Mouse (Mus musculus) heart, embryonic 11.5 days (tissue): ENCODE data around the gene Btbd9. TPM values are rescaled to one million over a fixed set of nuclear protein-coding genes. Genes with fewer than 3 reads are reported as not detected.

Experiments used
- ATAC-seq: fragments of 200-750 bp; cut with Nextera tagmentation; replicated peaks from 2 replicates; pipeline ENCODE4 v1.8.0; 2017; ENCODE audit warnings: moderate library complexity; ENCODE audit not compliant: insufficient number of reproducible peaks, low FRiP score, low TSS enrichment
- H3K27ac ChIP-seq: fragments of 300-500 bp; sonication (generic); 2 replicates; pipeline ENCODE4 v1.5.1; 2014; ENCODE audit warnings: mild to moderate bottlenecking, low read depth, low read length
- H3K27me3 ChIP-seq: fragments of 300-500 bp; sonication (generic); 2 replicates; pipeline ENCODE4 v1.6.1; 2014; ENCODE audit warnings: mild to moderate bottlenecking, low read length, mixed read lengths; ENCODE audit not compliant: control insufficient read depth, insufficient read depth
- H3K36me3 ChIP-seq: fragments of 300-500 bp; sonication (generic); 2 replicates; pipeline ENCODE4 v1.6.1; 2014; ENCODE audit warnings: mild to moderate bottlenecking, low read length, moderate library complexity, mixed read lengths; ENCODE audit not compliant: control insufficient read depth, insufficient read depth
- H3K4me1 ChIP-seq: fragments of 300-500 bp; sonication (generic); 2 replicates; pipeline ENCODE4 v1.6.1; 2014; ENCODE audit warnings: low read length; ENCODE audit not compliant: control insufficient read depth, insufficient read depth
- H3K4me2 ChIP-seq: fragments of 300-500 bp; sonication (generic); 2 replicates; pipeline ENCODE4 v1.6.1; 2014; ENCODE audit warnings: mild to moderate bottlenecking, moderate library complexity
- H3K4me3 ChIP-seq: fragments of 300-500 bp; sonication (generic); 2 replicates; pipeline ENCODE4 v1.5.1; 2014; ENCODE audit warnings: low read depth, low read length
- H3K9ac ChIP-seq: fragments of 300-500 bp; sonication (generic); 2 replicates; pipeline ENCODE4 v1.6.1; 2014; ENCODE audit warnings: mild to moderate bottlenecking, low read depth, low read length, moderate library complexity
- H3K9me3 ChIP-seq: fragments of 300-500 bp; sonication (generic); replicated peaks from 2 replicates; pipeline ENCODE4 v1.6.1; 2016; ENCODE audit warnings: low read length; ENCODE audit not compliant: control insufficient read depth
- WGBS: fragments of 180-500 bp; shearing (Covaris S2); extraction: QIAGEN DNeasy Blood & Tissue Kit; methylation state at CpG from one replicate; pipeline ENCODE4 v1.1.7; 2014; ENCODE audit not compliant: insufficient replicate concordance; 5-methylcytosine and 5-hydroxymethylcytosine counted together
- polyA plus RNA-seq: library from polyadenylated mRNA; unstranded; fragments of >200 nt; fragmentation: Nextera tagmentation; extraction: Ambion mirVana; gene quantifications from 2 replicates; pipeline ENCODE4 v1.2.1, GENCODE M21; 2014

Btbd9 gene
- polyA plus RNA-seq, 1 experiment from 2014 or later, result 41.9 TPM

DNA sequence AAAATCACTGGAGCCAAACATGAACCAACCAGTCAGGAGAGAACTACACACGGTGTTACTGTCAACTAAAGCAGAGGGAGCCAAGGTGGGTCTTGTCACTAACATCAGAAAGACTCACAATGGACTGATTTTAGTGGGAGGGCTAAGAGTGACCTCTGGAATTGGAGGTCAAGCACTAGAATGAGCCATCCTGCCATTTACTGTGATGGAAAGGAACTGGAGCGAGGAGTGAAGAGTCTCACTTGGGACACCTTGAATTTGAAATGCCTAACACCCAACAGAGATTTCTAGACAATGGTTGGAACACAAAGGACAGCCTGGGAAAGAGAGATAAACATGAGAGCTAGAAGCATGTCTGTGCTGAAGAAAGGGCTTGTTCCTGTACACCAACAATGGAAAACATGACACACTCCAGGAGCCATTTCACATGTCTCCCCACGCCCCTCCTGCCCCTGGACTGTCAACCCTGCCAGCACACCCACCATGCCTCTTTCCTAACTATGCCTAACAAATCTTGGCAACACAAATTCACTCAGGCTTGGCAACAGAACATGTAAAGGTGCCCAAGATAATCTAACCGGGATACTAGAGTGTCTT, 152.9 kb downstream of the Btbd9 start:
- no peak overlapping the region for H3K4me2 ChIP-seq
- no peak overlapping the region for H3K4me3 ChIP-seq
- H3K27me3 ChIP-seq, result no peaks in the 10 kb centered on the region
- no peaks in the 10 kb centered on the region for H3K9me3 ChIP-seq
- WGBS, result 51% methylated on average over 4 of the region's 4 CpGs
- no peaks in the 10 kb centered on the region for H3K36me3 ChIP-seq
- H3K27ac ChIP-seq, result peak overlapping the region; percentile 62
- H3K9ac ChIP-seq, result no peak overlapping the region
- peaks cover 16% of the 10 kb centered on the region for H3K4me1 ChIP-seq
- no peak for ATAC-seq

DNA sequence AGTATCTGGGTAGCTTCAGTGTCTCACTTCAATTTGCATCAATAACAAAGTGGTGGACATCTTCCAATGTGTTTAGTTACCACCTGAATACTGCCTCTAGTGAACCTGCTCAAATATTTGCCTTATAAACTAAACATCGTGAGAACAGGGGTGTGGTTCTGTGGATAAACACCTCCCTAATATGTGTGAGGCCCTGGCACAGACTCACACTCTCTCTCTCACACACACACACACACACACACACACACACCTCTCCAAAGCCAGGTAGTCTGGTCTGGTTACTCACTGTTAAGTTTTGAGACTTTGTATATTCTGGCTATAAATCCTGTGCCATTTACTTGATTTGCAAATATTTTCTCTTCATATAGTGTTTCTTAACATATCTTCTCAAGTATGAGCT, 154.0 kb downstream of the Btbd9 start:
- Histone ChIP-seq H3K9me3 (no peaks in the 10 kb centered on the region), H3K36me3 (no peaks in the 10 kb centered on the region), H3K27ac (no peak overlapping the region), H3K4me2 (no peak overlapping the region), H3K27me3 (no peaks in the 10 kb centered on the region), H3K4me1 (peaks cover 16% of the 10 kb centered on the region), H3K9ac (no peak overlapping the region), H3K4me3 (no peak overlapping the region)
- 94% methylated on average over 1 of the region's 1 CpGs for WGBS
- ATAC-seq, result no peak

DNA sequence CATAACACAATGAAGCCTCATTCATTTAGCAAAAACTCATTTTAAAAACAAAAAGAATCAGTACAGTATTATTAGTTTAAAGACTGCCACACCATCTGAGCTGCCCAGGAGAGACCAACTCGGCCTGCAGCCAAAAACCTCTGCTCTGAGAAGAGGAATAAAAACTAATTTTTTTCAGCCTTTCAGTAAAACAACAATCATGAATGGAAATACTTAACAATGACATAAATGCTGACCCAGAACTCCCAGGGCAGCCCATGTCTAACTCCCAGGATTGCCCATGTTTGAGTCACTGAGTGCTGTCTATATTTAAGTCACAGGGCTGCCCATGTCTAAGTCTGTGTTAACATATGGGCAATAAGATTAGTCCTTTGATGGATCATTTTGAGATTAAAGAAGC, 155.0 kb downstream of the Btbd9 start:
- no peak overlapping the region for H3K9ac ChIP-seq
- peaks cover 16% of the 10 kb centered on the region for H3K4me1 ChIP-seq
- ATAC-seq, result no peak
- no peak overlapping the region for H3K4me2 ChIP-seq
- H3K9me3 ChIP-seq, result no peaks in the 10 kb centered on the region
- WGBS, result 80% methylated on average over 1 of the region's 1 CpGs
- H3K27ac ChIP-seq, result no peak overlapping the region
- H3K36me3 ChIP-seq, result no peaks in the 10 kb centered on the region
- no peaks in the 10 kb centered on the region for H3K27me3 ChIP-seq
- no peak overlapping the region for H3K4me3 ChIP-seq

DNA sequence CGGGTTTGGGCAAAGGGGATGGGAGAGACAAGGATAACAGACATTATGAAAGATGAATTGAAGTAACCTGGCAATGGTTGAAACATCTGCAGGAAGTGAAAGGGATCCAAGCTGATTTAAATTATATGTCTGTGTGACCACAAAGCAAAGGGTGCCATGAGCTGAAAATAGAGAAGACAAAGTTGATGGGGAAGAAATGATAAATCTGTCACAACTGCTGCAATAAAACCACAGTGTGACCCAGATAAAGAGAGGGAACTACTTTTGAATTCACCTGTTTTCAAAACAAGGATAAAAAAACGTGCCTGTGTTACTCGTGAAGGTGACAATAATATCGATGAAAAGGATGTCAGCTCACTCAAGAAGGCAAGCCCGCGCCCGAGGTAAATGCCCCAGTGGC, 156.8 kb downstream of the Btbd9 start:
- Histone ChIP-seq H3K9me3 (no peaks in the 10 kb centered on the region), H3K4me1 (peaks cover 19% of the 10 kb centered on the region), H3K27me3 (no peaks in the 10 kb centered on the region), H3K4me2 (no peak overlapping the region), H3K9ac (no peak overlapping the region), H3K4me3 (no peak overlapping the region), H3K27ac (no peak overlapping the region), H3K36me3 (no peaks in the 10 kb centered on the region)
- 73% methylated on average over 7 of the region's 7 CpGs for WGBS
- no peak for ATAC-seq

DNA sequence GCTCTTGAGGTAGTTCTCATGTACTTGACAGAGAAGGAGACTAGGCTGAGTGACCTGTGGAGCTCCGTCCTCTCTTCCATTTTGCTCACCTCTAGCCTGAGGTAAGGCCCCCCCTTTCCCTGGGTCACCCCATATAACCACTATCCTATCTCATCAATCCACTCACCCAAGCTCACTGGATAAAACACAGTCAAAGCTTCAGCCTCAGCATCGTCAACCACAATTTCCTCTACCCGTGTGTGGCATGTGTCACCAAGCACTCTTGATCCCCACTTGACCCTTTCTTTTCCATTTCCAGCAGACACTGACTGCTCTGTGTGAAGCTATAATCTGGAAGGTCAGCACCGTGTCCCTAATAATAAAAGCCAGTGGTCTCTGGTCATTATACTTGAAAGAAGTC, 157.8 kb downstream of the Btbd9 start:
- Histone ChIP-seq H3K4me3 (no peak overlapping the region), H3K4me2 (no peak overlapping the region), H3K27ac (no peak overlapping the region), H3K9ac (no peak overlapping the region), H3K9me3 (no peaks in the 10 kb centered on the region), H3K4me1 (peaks cover 17% of the 10 kb centered on the region), H3K27me3 (no peaks in the 10 kb centered on the region), H3K36me3 (no peaks in the 10 kb centered on the region)
- WGBS, result 44% methylated on average over 4 of the region's 4 CpGs
- no peak for ATAC-seq

DNA sequence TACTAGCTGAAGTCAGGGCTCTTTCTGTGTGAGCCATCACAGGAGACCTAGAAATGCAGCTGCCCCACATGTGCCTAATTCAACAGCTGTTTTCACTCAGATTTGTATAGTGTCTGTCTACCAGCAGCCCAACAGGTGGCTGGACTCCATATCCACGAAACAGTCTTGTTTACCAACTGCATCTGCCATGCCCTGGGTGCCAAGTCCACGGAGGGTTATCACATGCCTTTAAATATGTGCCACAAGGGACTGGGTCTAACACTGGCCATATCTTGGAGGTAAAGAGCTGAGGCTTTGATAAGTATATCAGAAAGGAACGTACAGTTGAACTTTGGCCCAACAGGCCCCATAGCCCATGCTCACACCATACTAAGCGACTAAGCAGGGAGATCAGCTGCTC, 159.2 kb downstream of the Btbd9 start:
- Histone ChIP-seq H3K36me3 (no peaks in the 10 kb centered on the region), H3K9me3 (no peaks in the 10 kb centered on the region), H3K27ac (no peak overlapping the region), H3K9ac (no peak overlapping the region), H3K4me3 (no peak overlapping the region), H3K27me3 (no peaks in the 10 kb centered on the region), H3K4me2 (no peak overlapping the region), H3K4me1 (peaks cover 10% of the 10 kb centered on the region; the same call in 1 of the 2 replicates)
- WGBS, result 57% methylated on average over 4 of the region's 4 CpGs
- no peak for ATAC-seq

DNA sequence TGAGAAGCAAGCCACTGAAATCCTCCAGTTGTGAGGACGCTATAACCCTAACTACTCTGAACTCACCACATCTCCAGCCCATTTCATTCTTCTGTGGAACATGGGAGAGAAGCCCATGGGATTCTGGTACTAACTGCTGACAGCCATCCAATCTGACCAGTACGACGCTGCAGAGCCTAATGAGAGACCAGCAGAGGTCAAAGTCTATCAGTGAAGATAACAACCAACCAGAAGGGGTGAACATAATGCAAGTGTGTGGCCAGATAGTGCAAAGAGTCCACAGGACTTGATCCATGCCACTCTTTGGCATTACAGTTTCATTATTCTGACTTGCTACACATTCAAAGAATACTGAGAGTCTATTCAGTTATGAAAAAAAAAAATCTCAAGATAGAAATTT, 160.6 kb downstream of the Btbd9 start:
- no peak for ATAC-seq
- 40% methylated on average over 3 of the region's 3 CpGs for WGBS
- peaks cover 10% of the 10 kb centered on the region; the same call in 1 of the 2 replicates for H3K4me1 ChIP-seq

DNA sequence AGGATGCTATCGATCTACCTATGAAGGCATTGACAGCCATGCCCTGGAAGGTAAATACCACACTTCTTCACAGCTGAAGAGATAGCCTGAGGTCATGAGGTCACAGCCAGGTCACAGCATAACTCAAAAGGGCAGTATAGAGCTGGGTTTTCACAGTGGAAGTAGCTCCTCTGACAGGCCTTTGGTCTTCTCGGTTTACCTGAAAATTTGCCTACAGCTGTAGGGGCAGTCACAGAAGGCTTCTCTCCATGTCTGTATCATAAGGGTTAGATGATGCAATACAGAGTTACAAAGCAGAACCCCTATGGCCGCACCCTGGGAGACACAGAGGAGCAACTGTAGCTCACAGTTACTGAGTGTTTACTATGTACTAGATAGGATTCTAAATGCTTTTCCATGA, 163.3 kb downstream of the Btbd9 start:
- H3K27me3 ChIP-seq, result no peaks in the 10 kb centered on the region
- no peak overlapping the region for H3K9ac ChIP-seq
- H3K4me3 ChIP-seq, result no peak overlapping the region
- no peak overlapping the region for H3K27ac ChIP-seq
- WGBS, result 61% methylated on average over 3 of the region's 3 CpGs
- no peaks in the 10 kb centered on the region for H3K36me3 ChIP-seq
- H3K4me2 ChIP-seq, result no peak overlapping the region
- H3K9me3 ChIP-seq, result no peaks in the 10 kb centered on the region
- 0 out of 2 replicates have a peak, but pooled peaks cover 3% of the 10 kb centered on the region for H3K4me1 ChIP-seq
- no peak for ATAC-seq

More for the DNA sequence above, 160.6 kb downstream of the Btbd9 start:
- H3K4me2 ChIP-seq, result no peak overlapping the region
- H3K9ac ChIP-seq, result no peak overlapping the region
- no peaks in the 10 kb centered on the region for H3K36me3 ChIP-seq
- H3K27ac ChIP-seq, result no peak overlapping the region
- no peak overlapping the region for H3K4me3 ChIP-seq
- no peaks in the 10 kb centered on the region for H3K27me3 ChIP-seq
- H3K9me3 ChIP-seq, result no peaks in the 10 kb centered on the region

DNA sequence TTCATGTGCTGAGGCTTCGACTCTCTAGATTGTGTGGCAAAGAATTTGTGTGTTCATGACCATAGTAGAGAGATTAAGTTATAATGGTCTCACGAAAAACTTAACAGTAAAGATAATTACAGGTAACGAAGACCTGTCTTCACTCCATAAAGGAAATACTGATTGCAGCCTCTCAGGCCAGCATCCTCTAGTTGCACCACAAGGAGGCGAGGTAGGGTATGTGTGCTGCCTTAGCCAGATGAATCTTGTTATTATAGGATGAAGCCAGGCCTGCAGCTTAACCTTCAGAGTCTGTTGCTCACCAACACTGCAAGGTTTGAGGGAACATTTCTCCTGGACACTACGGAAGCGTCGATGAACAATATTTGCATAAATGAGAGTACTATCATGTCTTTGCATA, 170.3 kb downstream of the Btbd9 start:
- peaks cover 6% of the 10 kb centered on the region for H3K4me1 ChIP-seq
- H3K27me3 ChIP-seq, result no peaks in the 10 kb centered on the region
- no peak overlapping the region for H3K27ac ChIP-seq
- no peak overlapping the region for H3K4me3 ChIP-seq
- H3K9me3 ChIP-seq, result no peaks in the 10 kb centered on the region
- H3K4me2 ChIP-seq, result no peak overlapping the region
- H3K9ac ChIP-seq, result no peak overlapping the region
- no peak for ATAC-seq
- H3K36me3 ChIP-seq, result no peaks in the 10 kb centered on the region
- 88% methylated on average over 7 of the region's 7 CpGs for WGBS
